Mouse (Mus musculus) CD4-positive, CD25-positive, alpha-beta regulatory T cell, adult 9 weeks (primary cell): ENCODE data around the gene Gnao1. TPM values are rescaled to one million over a fixed set of nuclear protein-coding genes. Genes with fewer than 3 reads are reported as not detected.

Experiments used
- polyA plus RNA-seq: library from polyadenylated mRNA; unstranded; fragments of 100-300 nt; shearing (Covaris generic); gene quantifications from one replicate; pipeline ENCODE4 v1.2.1, GENCODE M21; 2017

The Gnao1 gene
- polyA plus RNA-seq = not detected

GRCm38 (mm10) chr8:93809686-93810027, at the start of gene Gnao1:
TSS of gene Gnao1 (plus strand) at chr8:93809966.

GRCm38 (mm10) chr8:94012013-94012951, 202.5 kb downstream of the Gnao1 start, which contains the start of gene Amfr:
TSS of gene Amfr (minus strand) at chr8:94012842.

Other genes with a start within 250 kb of the Gnao1 start
- 13.7 TPM for gene Amfr, start 202.9 kb downstream of the Gnao1 start, polyA plus RNA-seq
- gene Nudt21, start 227.1 kb downstream of the Gnao1 start, polyA plus RNA-seq = 116 TPM
- gene Ogfod1, start 227.2 kb downstream of the Gnao1 start, polyA plus RNA-seq = 20.7 TPM